Mouse (Mus musculus) neural tube, embryonic 15.5 days (tissue): Measurements from ENCODE around the gene Vps35l. TPM values are rescaled to one million over a fixed set of nuclear protein-coding genes. Genes with fewer than 3 reads are reported as not detected.

ENCODE experiments used
- ATAC-seq: fragments of 200-750 bp; cut with Nextera tagmentation; 2 replicates; pipeline ENCODE4 v1.8.0; 2017; ENCODE audit warnings: mild to moderate bottlenecking, moderate TSS enrichment, moderate library complexity; ENCODE audit not compliant: low FRiP score
- H3K27ac ChIP-seq: fragments of 300-500 bp; sonication (generic); replicated peaks from 2 replicates; pipeline ENCODE4 v1.5.1; 2015; ENCODE audit warnings: mild to moderate bottlenecking, inconsistent platforms
- H3K27me3 ChIP-seq: fragments of 300-500 bp; sonication (generic); replicated peaks from 2 replicates; pipeline ENCODE4 v1.6.1; 2015; ENCODE audit warnings: inconsistent platforms
- H3K36me3 ChIP-seq: fragments of 300-500 bp; sonication (generic); 2 replicates; pipeline ENCODE4 v1.6.1; 2015; ENCODE audit warnings: inconsistent platforms
- H3K4me1 ChIP-seq: fragments of 300-500 bp; sonication (generic); 2 replicates; pipeline ENCODE4 v1.6.1; 2015; ENCODE audit warnings: inconsistent platforms
- H3K4me2 ChIP-seq: fragments of 300-500 bp; sonication (generic); 2 replicates; pipeline ENCODE4 v1.6.1; 2015; ENCODE audit warnings: inconsistent platforms, mild to moderate bottlenecking, moderate library complexity
- H3K4me3 ChIP-seq: fragments of 300-500 bp; sonication (generic); replicated peaks from 2 replicates; pipeline ENCODE4 v1.5.1; 2015; ENCODE audit warnings: mild to moderate bottlenecking, inconsistent platforms
- H3K9ac ChIP-seq: fragments of 300-500 bp; sonication (generic); replicated peaks from 2 replicates; pipeline ENCODE4 v1.6.1; 2015; ENCODE audit warnings: mild to moderate bottlenecking, inconsistent platforms
- H3K9me3 ChIP-seq: fragments of 300-500 bp; sonication (generic); replicated peaks from 2 replicates; pipeline ENCODE4 v1.6.1; 2016; ENCODE audit warnings: inconsistent platforms
- WGBS: fragments of 180-500 bp; shearing (Covaris S2); methylation state at CpG from one replicate; pipeline ENCODE4 v1.1.7; 2015; ENCODE audit warnings: mixed read lengths; 5-methylcytosine and 5-hydroxymethylcytosine counted together
- polyA plus RNA-seq: library from polyadenylated mRNA; unstranded; fragments of >200 nt; fragmentation: Nextera tagmentation; extraction: Ambion mirVana; gene quantifications from 2 replicates; pipeline ENCODE4 v1.2.1, GENCODE M21; 2015

Gene Vps35l
- polyA plus RNA-seq, 1 experiment from 2014 or later: 91.9 TPM

- H3K4me3 ChIP-seq: no peak overlapping the region
- peaks cover 8% of the 10 kb centered on the region for H3K4me1 ChIP-seq
- H3K36me3 ChIP-seq: peaks cover 47% of the 10 kb centered on the region
- 90% methylated on average over 14 of the region's 14 CpGs for WGBS
- H3K4me2 ChIP-seq: no peak overlapping the region
- H3K27ac ChIP-seq: no peak overlapping the region
- H3K9me3 ChIP-seq: no peaks in the 10 kb centered on the region
- H3K27me3 ChIP-seq: no peaks in the 10 kb centered on the region
- no peak overlapping the region for H3K9ac ChIP-seq
- no peak for ATAC-seq
These were observed 24.7 kb downstream of the Vps35l start for GRCm38 (mm10) chr7:118764725-118765124.

DNA sequence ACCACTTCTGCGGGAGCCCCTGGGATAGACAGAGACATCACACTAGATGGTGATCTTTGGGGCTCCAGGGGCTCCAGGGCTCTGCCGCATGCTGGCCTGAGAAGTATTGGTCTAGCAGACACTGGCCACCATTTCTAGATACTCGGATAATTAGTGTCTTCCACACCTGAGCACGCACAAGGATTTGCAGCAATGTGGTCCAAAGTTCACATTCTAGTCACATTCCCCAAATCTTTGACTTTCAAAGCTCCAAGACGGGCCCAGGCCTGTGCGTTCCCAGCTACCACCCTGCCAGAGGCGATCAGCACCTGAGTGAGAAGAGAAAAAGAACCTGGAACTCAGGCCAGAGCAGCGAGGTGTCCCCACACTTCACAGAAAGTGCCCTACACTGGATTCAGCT is 25.6 kb downstream of the Vps35l start:
- no peak for ATAC-seq
- 74% methylated on average over 8 of the region's 8 CpGs for WGBS
- Histone ChIP-seq H3K4me1 (peaks cover 8% of the 10 kb centered on the region), H3K4me3 (no peak overlapping the region), H3K36me3 (peaks cover 49% of the 10 kb centered on the region), H3K4me2 (no peak overlapping the region), H3K9me3 (no peaks in the 10 kb centered on the region), H3K27me3 (no peaks in the 10 kb centered on the region), H3K27ac (no peak overlapping the region), H3K9ac (no peak overlapping the region)

DNA sequence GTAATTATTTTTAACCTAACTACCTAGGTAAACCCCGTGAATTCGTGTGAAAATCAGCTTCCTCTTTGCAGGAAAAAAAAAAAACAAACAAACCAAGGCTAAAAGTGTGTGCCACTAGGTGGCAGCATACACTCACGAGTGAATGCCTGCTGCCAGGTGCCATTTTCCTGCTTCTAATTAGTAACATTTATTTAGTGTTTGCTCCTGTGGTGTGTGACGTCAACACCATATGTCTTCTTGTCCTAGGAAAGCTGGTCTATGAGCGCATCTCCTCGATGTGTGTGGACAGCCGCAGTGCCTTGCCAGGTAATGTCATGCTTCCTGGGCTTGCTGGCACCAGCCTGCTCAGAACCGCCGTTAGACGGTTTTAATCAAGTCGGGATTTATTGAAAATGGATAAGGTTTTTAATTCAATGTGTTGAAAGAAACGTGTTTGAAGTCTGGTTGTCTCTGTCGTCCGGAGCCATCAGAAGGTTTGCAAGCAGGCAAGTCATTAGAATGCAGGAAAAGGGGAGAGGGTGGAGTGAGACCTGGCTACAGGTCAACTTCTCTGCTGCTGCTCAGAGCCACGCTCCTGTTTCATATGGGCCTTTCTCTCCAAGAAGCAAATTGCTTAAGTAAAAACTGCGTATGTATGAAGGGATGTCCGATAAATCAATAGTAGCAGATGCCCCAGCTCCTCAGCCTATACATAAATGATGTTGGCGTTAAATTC is 26.2 kb downstream of the Vps35l start:
- ATAC-seq: peak; percentile 68

DNA sequence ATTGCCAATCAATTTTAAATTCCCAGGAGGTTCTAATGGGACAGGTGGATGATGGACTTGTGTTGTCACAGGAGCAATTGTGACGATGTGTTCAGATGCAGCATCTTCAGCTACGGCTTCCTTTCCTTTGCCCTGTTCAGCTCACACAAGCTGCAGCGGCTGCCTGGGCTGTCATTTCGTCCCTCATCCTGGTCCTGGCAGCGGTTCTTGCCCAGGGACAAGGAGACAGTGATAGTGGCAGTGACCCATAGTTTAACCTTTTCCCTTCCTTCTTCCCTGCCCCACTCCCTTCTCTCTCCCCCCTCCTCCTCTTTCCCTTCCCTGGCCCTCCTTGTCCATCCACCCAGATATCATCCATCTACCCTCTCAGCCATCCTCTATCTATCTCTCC is 26.8 kb downstream of the Vps35l start:
- 0 out of 2 replicates have a peak, but pooled peaks have one; percentile 13 for ATAC-seq
- no peaks in the 10 kb centered on the region for H3K9me3 ChIP-seq
- peaks cover 8% of the 10 kb centered on the region for H3K4me1 ChIP-seq
- 63% methylated on average over 5 of the region's 5 CpGs for whole genome bisulfite sequencing
- H3K4me2 ChIP-seq: no peak overlapping the region
- no peak overlapping the region for H3K9ac ChIP-seq
- H3K27ac ChIP-seq: peak overlapping the region; percentile 23; the same call in 1 of the 2 replicates
- peaks cover 42% of the 10 kb centered on the region for H3K36me3 ChIP-seq
- no peaks in the 10 kb centered on the region for H3K27me3 ChIP-seq
- no peak overlapping the region for H3K4me3 ChIP-seq

More for the DNA sequence above, 26.2 kb downstream of the Vps35l start:
- no peak overlapping the region for H3K4me3 ChIP-seq
- H3K4me2 ChIP-seq: peak overlapping the region; percentile 27
- no peaks in the 10 kb centered on the region for H3K9me3 ChIP-seq
- peaks cover 47% of the 10 kb centered on the region for H3K36me3 ChIP-seq
- no peaks in the 10 kb centered on the region for H3K27me3 ChIP-seq
- 39% methylated on average over 18 of the region's 18 CpGs for WGBS
- H3K9ac ChIP-seq: no peak overlapping the region
- 0 out of 2 replicates have a peak overlapping the region, but pooled peaks have one; percentile 43 for H3K27ac ChIP-seq
- H3K4me1 ChIP-seq: peaks cover 8% of the 10 kb centered on the region

DNA sequence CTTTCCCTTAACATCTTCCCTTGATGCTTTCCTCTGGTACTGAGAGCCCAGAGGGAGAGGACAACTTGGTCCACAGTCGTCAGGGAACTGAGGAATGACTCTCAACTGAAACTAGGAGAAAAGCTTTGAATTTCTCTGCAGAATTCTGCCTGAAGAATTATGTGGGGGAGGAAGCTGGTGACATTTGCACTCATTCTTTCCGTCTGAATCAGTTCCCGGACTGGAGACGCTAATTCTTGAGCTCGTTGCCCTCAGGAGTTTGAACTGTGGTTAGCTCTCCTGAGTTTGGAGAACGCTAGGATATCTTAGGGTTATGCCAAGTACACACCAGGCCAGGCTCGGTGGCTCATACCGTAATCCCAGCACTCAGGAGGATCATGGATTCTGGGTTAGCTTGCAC is 29.2 kb downstream of the Vps35l start:
- no peak overlapping the region for H3K9ac ChIP-seq
- H3K9me3 ChIP-seq: no peaks in the 10 kb centered on the region
- no peak overlapping the region for H3K4me2 ChIP-seq
- H3K4me1 ChIP-seq: peaks cover 8% of the 10 kb centered on the region
- peaks cover 36% of the 10 kb centered on the region for H3K36me3 ChIP-seq
- no peak for ATAC-seq
- no peak overlapping the region for H3K4me3 ChIP-seq
- no peaks in the 10 kb centered on the region for H3K27me3 ChIP-seq
- WGBS: 87% methylated on average over 8 of the region's 8 CpGs
- no peak overlapping the region for H3K27ac ChIP-seq

GRCm38 (mm10) chr7:118769655-118770054 is 29.6 kb downstream of the Vps35l start:
- H3K4me1 ChIP-seq: peaks cover 8% of the 10 kb centered on the region
- no peak overlapping the region for H3K27ac ChIP-seq
- WGBS: 51% methylated on average over 1 of the region's 1 CpGs
- no peaks in the 10 kb centered on the region for H3K27me3 ChIP-seq
- no peaks in the 10 kb centered on the region for H3K9me3 ChIP-seq
- H3K36me3 ChIP-seq: peaks cover 36% of the 10 kb centered on the region
- no peak overlapping the region for H3K4me3 ChIP-seq
- ATAC-seq: no peak
- no peak overlapping the region for H3K9ac ChIP-seq
- H3K4me2 ChIP-seq: no peak overlapping the region

DNA sequence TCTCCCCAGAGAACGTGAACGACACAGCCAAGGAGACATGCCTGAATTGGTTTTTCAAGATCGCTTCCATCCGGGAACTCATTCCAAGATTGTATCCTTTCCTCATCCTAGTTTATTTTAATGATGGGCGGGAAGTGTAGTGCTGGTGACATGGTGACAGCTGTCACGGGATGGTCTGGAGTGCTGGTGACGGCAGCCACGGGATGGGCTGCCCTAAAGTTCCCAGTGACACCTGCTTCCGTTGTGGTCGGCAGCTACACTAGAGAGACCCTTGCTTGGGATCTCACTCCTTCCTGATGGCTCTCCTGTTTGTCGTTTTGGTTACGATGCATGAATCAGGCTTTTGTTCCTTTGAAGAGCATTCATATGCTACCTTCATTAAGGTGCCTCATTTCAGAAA is 33.0 kb downstream of the Vps35l start:
- no peak for ATAC-seq
- Histone ChIP-seq H3K36me3 (peaks cover 53% of the 10 kb centered on the region), H3K27ac (no peak overlapping the region), H3K4me1 (no peaks in the 10 kb centered on the region), H3K27me3 (no peaks in the 10 kb centered on the region), H3K9ac (no peak overlapping the region), H3K4me2 (no peak overlapping the region), H3K9me3 (no peaks in the 10 kb centered on the region), H3K4me3 (no peak overlapping the region)
- 80% methylated on average over 12 of the region's 12 CpGs for WGBS

DNA sequence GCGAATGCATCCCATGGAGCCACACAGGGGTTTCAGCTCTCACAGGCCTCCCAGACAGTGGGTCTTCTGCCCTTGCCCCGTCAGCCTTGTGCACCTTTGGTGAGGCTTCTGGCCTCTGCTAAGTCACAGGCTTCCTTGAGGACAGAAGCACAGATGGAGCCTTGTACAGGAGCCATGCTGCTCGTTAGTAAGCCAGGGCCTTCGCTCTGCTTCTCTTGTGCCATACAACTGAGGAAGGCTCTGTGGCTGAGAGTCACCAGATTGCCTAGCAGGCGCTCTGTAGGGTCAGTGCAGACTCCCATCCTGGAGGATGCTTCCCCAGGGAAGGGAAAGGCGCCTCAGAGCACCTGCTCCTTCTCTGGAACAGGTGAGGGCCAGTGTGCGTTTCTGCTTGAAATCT is 36.0 kb downstream of the Vps35l start:
- Histone ChIP-seq H3K27ac (no peak overlapping the region), H3K36me3 (peaks cover 72% of the 10 kb centered on the region), H3K4me2 (no peak overlapping the region), H3K4me1 (no peaks in the 10 kb centered on the region), H3K4me3 (no peak overlapping the region), H3K27me3 (no peaks in the 10 kb centered on the region), H3K9me3 (no peaks in the 10 kb centered on the region), H3K9ac (no peak overlapping the region)
- ATAC-seq: no peak
- WGBS: 81% methylated on average over 7 of the region's 7 CpGs

- no peaks in the 10 kb centered on the region for H3K27me3 ChIP-seq
- peaks cover 75% of the 10 kb centered on the region for H3K36me3 ChIP-seq
- H3K27ac ChIP-seq: no peak overlapping the region
- no peak overlapping the region for H3K9ac ChIP-seq
- no peak for ATAC-seq
- H3K4me2 ChIP-seq: no peak overlapping the region
- no peaks in the 10 kb centered on the region for H3K4me1 ChIP-seq
- H3K4me3 ChIP-seq: no peak overlapping the region
- WGBS: 74% methylated on average over 9 of the region's 9 CpGs
- H3K9me3 ChIP-seq: no peaks in the 10 kb centered on the region
These were observed 36.5 kb downstream of the Vps35l start for GRCm38 (mm10) chr7:118776491-118776890.

DNA sequence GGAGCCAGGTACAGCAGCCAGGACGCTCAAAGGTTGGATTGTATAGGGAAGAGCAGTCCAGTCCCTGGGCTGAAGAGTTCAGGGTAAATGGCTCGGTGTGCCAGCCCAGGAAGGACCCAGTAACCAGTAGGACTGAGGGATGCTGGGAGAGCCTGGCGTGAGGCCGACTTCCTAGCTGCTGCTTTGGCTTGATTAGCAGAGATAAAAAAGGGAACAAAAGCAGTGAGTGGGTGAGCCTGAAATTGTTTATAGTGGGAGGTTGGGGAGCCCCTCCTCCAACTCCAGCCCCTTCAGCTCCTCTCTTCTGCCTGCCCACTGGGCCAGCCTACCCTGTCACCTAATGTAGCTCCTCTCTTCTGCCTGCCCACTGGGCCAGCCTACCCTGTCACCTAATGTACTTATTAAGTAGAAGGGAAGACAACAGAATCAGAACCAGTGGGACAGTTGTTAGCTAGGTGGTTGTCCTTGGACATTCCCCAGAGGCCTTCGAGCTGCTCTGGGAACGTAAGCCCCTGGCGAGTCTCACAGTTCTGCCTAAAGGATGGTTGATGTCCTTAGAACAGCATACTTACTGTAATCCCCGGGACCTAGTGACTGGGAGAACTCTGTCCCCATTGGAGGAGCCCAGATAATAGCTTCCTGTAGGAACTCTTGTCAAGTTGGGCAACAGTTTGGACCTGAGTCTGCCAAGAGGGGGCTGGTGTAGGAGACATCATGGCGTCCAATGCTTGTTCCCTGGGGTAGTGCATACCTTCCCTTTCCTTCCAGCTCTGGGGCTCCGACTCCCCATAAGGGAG is 37.8 kb downstream of the Vps35l start:
- 85% methylated on average over 10 of the region's 10 CpGs for WGBS
- H3K4me2 ChIP-seq: no peak overlapping the region
- no peak for ATAC-seq
- H3K36me3 ChIP-seq: peaks cover 78% of the 10 kb centered on the region
- H3K27ac ChIP-seq: no peak overlapping the region
- no peak overlapping the region for H3K9ac ChIP-seq
- H3K4me1 ChIP-seq: no peaks in the 10 kb centered on the region
- H3K27me3 ChIP-seq: no peaks in the 10 kb centered on the region
- no peaks in the 10 kb centered on the region for H3K9me3 ChIP-seq
- no peak overlapping the region for H3K4me3 ChIP-seq

- Histone ChIP-seq H3K9ac (no peak overlapping the region), H3K9me3 (no peaks in the 10 kb centered on the region), H3K36me3 (peaks cover 76% of the 10 kb centered on the region), H3K27me3 (no peaks in the 10 kb centered on the region), H3K27ac (no peak overlapping the region), H3K4me2 (no peak overlapping the region), H3K4me1 (no peaks in the 10 kb centered on the region), H3K4me3 (no peak overlapping the region)
- 37% methylated on average over 6 of the region's 6 CpGs for WGBS
- ATAC-seq: no peak
These were observed 38.5 kb downstream of the Vps35l start for GRCm38 (mm10) chr7:118778561-118778960.
